Mouse (Mus musculus): ENCODE data around the gene Gna11. TPM values are rescaled to one million over a fixed set of nuclear protein-coding genes. Genes with fewer than 3 reads are reported as not detected.

The Gna11 gene
- polyA plus RNA-seq, 1 experiment = 1.2 TPM

- Histone ChIP-seq H3K36me3 (ENCODE audit: control insufficient read depth) (peaks cover 3% of the 10 kb centered on the region; the same call in 1 of the 2 replicates), H3K4me1 (ENCODE audit: control insufficient read depth) (peaks cover 28% of the 10 kb centered on the region), H3K9me3 (ENCODE audit: control insufficient read depth, low read length) (peaks cover 4% of the 10 kb centered on the region), H3K27me3 (ENCODE audit: control insufficient read depth) (no peaks in the 10 kb centered on the region; the same call in 1 of the 2 replicates), H3K4me3 (replicated peaks) (no peak overlapping the region)
- no peak for TF ChIP-seq GATA1 (IDR thresholded peaks at IDR 0.05; ENCODE audit: low read length)
- TF ChIP-seq TAL1 (IDR thresholded peaks at IDR 0.05; ENCODE audit: low read length) = no peak
These were observed 39.9 kb downstream of the Gna11 start for GRCm38 (mm10) chr10:81505016-81505664.

GRCm38 (mm10) chr10:81502658-81503057 lies 42.3 kb downstream of the Gna11 start:
- no peak for TF ChIP-seq TAL1 (IDR thresholded peaks at IDR 0.05; ENCODE audit: low read length)
- TF ChIP-seq GATA1 (IDR thresholded peaks at IDR 0.05; ENCODE audit: low read length) = no peak
- H3K27me3 ChIP-seq (ENCODE audit: control insufficient read depth) = no peaks in the 10 kb centered on the region; the same call in 1 of the 2 replicates
- H3K4me3 ChIP-seq (replicated peaks) = peak overlapping the region; percentile 51
- peaks cover 44% of the 10 kb centered on the region for H3K4me1 ChIP-seq (ENCODE audit: control insufficient read depth)
- H3K9me3 ChIP-seq (ENCODE audit: control insufficient read depth, low read length) = peaks cover 4% of the 10 kb centered on the region
- peaks cover 3% of the 10 kb centered on the region; the same call in 1 of the 2 replicates for H3K36me3 ChIP-seq (ENCODE audit: control insufficient read depth)

GRCm38 (mm10) chr10:81501863-81502262 lies 43.1 kb downstream of the Gna11 start:
- no peak for TF ChIP-seq TAL1 (IDR thresholded peaks at IDR 0.05; ENCODE audit: low read length)
- no peak for TF ChIP-seq GATA1 (IDR thresholded peaks at IDR 0.05; ENCODE audit: low read length)
- Histone ChIP-seq H3K27me3 (ENCODE audit: control insufficient read depth) (no peaks in the 10 kb centered on the region; the same call in 1 of the 2 replicates), H3K9me3 (ENCODE audit: control insufficient read depth, low read length) (peaks cover 4% of the 10 kb centered on the region), H3K36me3 (ENCODE audit: control insufficient read depth) (peaks cover 3% of the 10 kb centered on the region; the same call in 1 of the 2 replicates), H3K4me1 (ENCODE audit: control insufficient read depth) (peaks cover 47% of the 10 kb centered on the region), H3K4me3 (replicated peaks) (no peak overlapping the region)

GRCm38 (mm10) chr10:81500032-81500431 lies 45.0 kb downstream of the Gna11 start, which contains the start of gene S1pr4:
Gene S1pr4 (minus strand): TSS chr10:81500132.
- Histone ChIP-seq H3K9me3 (ENCODE audit: control insufficient read depth, low read length) (peaks cover 2% of the 10 kb centered on the region), H3K4me1 (ENCODE audit: control insufficient read depth) (peaks cover 53% of the 10 kb centered on the region), H3K27me3 (ENCODE audit: control insufficient read depth) (no peaks in the 10 kb centered on the region; the same call in 1 of the 2 replicates), H3K4me3 (replicated peaks) (peak within 1 kb of the TSS; percentile 12), H3K36me3 (ENCODE audit: control insufficient read depth) (0 out of 2 replicates have a peak, but pooled peaks cover under 1% of the 10 kb centered on the region)
- TF ChIP-seq GATA1 (IDR thresholded peaks at IDR 0.05; ENCODE audit: low read length) (no peak), TAL1 (IDR thresholded peaks at IDR 0.05; ENCODE audit: low read length) (no peak)

- TF ChIP-seq TAL1 (IDR thresholded peaks at IDR 0.05; ENCODE audit: low read length) (no peak), GATA1 (IDR thresholded peaks at IDR 0.05; ENCODE audit: low read length) (no peak)
- H3K4me1 ChIP-seq (ENCODE audit: control insufficient read depth) = peaks cover 60% of the 10 kb centered on the region
These were observed 45.6 kb downstream of the Gna11 start for GRCm38 (mm10) chr10:81499250-81499901.

GRCm38 (mm10) chr10:81498316-81499249 lies 46.4 kb downstream of the Gna11 start:
- TF ChIP-seq TAL1 (IDR thresholded peaks at IDR 0.05; ENCODE audit: low read length) (no peak), GATA1 (IDR thresholded peaks at IDR 0.05; ENCODE audit: low read length) (no peak)
- no peaks in the 10 kb centered on the region; the same call in 1 of the 2 replicates for H3K27me3 ChIP-seq (ENCODE audit: control insufficient read depth)
- peaks cover 13% of the 10 kb centered on the region for H3K36me3 ChIP-seq (ENCODE audit: control insufficient read depth)
- H3K9me3 ChIP-seq (ENCODE audit: control insufficient read depth, low read length) = no peaks in the 10 kb centered on the region
- peak overlapping the region; percentile 11 for H3K4me3 ChIP-seq (replicated peaks)
- H3K4me1 ChIP-seq (ENCODE audit: control insufficient read depth) = peaks cover 67% of the 10 kb centered on the region

More at GRCm38 (mm10) chr10:81499250-81499901, 45.6 kb downstream of the Gna11 start:
- Histone ChIP-seq H3K9me3 (ENCODE audit: control insufficient read depth, low read length) (no peaks in the 10 kb centered on the region), H3K27me3 (ENCODE audit: control insufficient read depth) (no peaks in the 10 kb centered on the region; the same call in 1 of the 2 replicates), H3K4me3 (replicated peaks) (peak overlapping the region; percentile 12), H3K36me3 (ENCODE audit: control insufficient read depth) (peaks cover 5% of the 10 kb centered on the region)

- no peak for TF ChIP-seq TAL1 (IDR thresholded peaks at IDR 0.05; ENCODE audit: low read length)
- TF ChIP-seq GATA1 (IDR thresholded peaks at IDR 0.05; ENCODE audit: low read length) = no peak
- H3K4me3 ChIP-seq (replicated peaks) = peak overlapping the region; percentile 89
- no peaks in the 10 kb centered on the region for H3K9me3 ChIP-seq (ENCODE audit: control insufficient read depth, low read length)
- peaks cover 22% of the 10 kb centered on the region for H3K36me3 ChIP-seq (ENCODE audit: control insufficient read depth)
- no peaks in the 10 kb centered on the region for H3K27me3 ChIP-seq (ENCODE audit: control insufficient read depth)
- peaks cover 69% of the 10 kb centered on the region for H3K4me1 ChIP-seq (ENCODE audit: control insufficient read depth)
These were observed 47.4 kb downstream of the Gna11 start for GRCm38 (mm10) chr10:81497401-81498270.

GRCm38 (mm10) chr10:81496969-81497368 lies 48.0 kb downstream of the Gna11 start:
- Histone ChIP-seq H3K36me3 (ENCODE audit: control insufficient read depth) (peaks cover 29% of the 10 kb centered on the region), H3K4me3 (replicated peaks) (peak overlapping the region; percentile 89), H3K9me3 (ENCODE audit: control insufficient read depth, low read length) (no peaks in the 10 kb centered on the region), H3K27me3 (ENCODE audit: control insufficient read depth) (no peaks in the 10 kb centered on the region), H3K4me1 (ENCODE audit: control insufficient read depth) (peaks cover 64% of the 10 kb centered on the region)
- TF ChIP-seq GATA1 (IDR thresholded peaks at IDR 0.05; ENCODE audit: low read length) (no peak), TAL1 (IDR thresholded peaks at IDR 0.05; ENCODE audit: low read length) (no peak)

Measured in erythroblast, embryonic 14.5 days (primary cell).